8 mouse cellular contexts compared by ENCODE assay signal in genomic region chr3:32736244-32737171, GRCm38 (mm10). TPM values are rescaled to one million over a fixed set of nuclear protein-coding genes. Genes with fewer than 3 reads are reported as not detected.
A peak's percentile ranks its signal among the peaks of the same experiment; 100 is the strongest.
DNase-seq lines count a peak whose midpoint lies in the region; ATAC-seq and TF ChIP-seq lines count a peak whose summit lies in the region.

TSS of gene Ndufb5 (plus strand) at chr3:32736990.

- intact Hi-C loops in heart, postnatal 10 days (cut with DNase I): loop anchor here (2.0 kb wide), 1 partner anchor 82 kb away; no protein-coding TSS in a partner anchor

- H3K9ac ChIP-seq in ES-Bruce4 (ENCODE audit: low read depth, poor library complexity, severe bottlenecking): peak within 1 kb of the TSS; percentile 75
- H3K9ac ChIP-seq in forebrain, embryonic 13.5 days: peak within 1 kb of the TSS; percentile 81
- H3K9ac ChIP-seq in liver, postnatal 0 days (replicated peaks): peak within 1 kb of the TSS; percentile 83
- H3K9ac ChIP-seq in neural tube, embryonic 14.5 days (replicated peaks; ENCODE audit: low read depth, low read length): peak within 1 kb of the TSS; percentile 77

- no peaks in the 10 kb centered on the region for H3K27me3 ChIP-seq in ES-Bruce4 (ENCODE audit: control insufficient read depth, insufficient read depth, low read length, poor library complexity, severe bottlenecking)
- no peaks in the 10 kb centered on the region for H3K27me3 ChIP-seq in forebrain, embryonic 13.5 days
- H3K27me3 ChIP-seq in liver, postnatal 0 days (ENCODE audit: insufficient read depth, low read length): no peaks in the 10 kb centered on the region
- no peaks in the 10 kb centered on the region for H3K27me3 ChIP-seq in neural tube, embryonic 14.5 days (ENCODE audit: control insufficient read depth, insufficient read depth, low read length)

- peaks cover 12% of the 10 kb centered on the region for H3K36me3 ChIP-seq in ES-Bruce4 (ENCODE audit: control insufficient read depth, insufficient read depth, low read length, poor library complexity, severe bottlenecking)
- peaks cover 19% of the 10 kb centered on the region for H3K36me3 ChIP-seq in forebrain, embryonic 13.5 days (ENCODE audit: poor library complexity, severe bottlenecking)
- peaks cover 13% of the 10 kb centered on the region for H3K36me3 ChIP-seq in liver, postnatal 0 days (replicated peaks; ENCODE audit: insufficient read depth, low read length)
- H3K36me3 ChIP-seq in neural tube, embryonic 14.5 days (ENCODE audit: control insufficient read depth, insufficient read depth, low read length): peaks cover 14% of the 10 kb centered on the region

- peak; percentile 99 for DNase-seq in heart, postnatal 10 days
- DNase-seq in large intestine, adult 2 months (ENCODE audit: low read depth, low spot score): peak; percentile 97
- DNase-seq in liver, postnatal 0 days: peak; percentile 97
- DNase-seq in testis, postnatal 10 days (ENCODE audit: low spot score): peak; percentile 93

- H3K4me3 ChIP-seq in ES-Bruce4 (ENCODE audit: low read depth, low read length): peak within 1 kb of the TSS; percentile 97
- H3K4me3 ChIP-seq in forebrain, embryonic 13.5 days: peak within 1 kb of the TSS; percentile 96
- H3K4me3 ChIP-seq in liver, postnatal 0 days (ENCODE audit: low read depth, low read length): peak within 1 kb of the TSS; percentile 89
- peak within 1 kb of the TSS; percentile 73 for H3K4me3 ChIP-seq in neural tube, embryonic 14.5 days (ENCODE audit: low read depth, low read length)

- H3K9me3 ChIP-seq in ES-Bruce4 (replicated peaks; ENCODE audit: control insufficient read depth, insufficient read depth, low read length, poor library complexity, severe bottlenecking): no peaks in the 10 kb centered on the region
- H3K9me3 ChIP-seq in forebrain, embryonic 13.5 days (replicated peaks): no peaks in the 10 kb centered on the region
- no peaks in the 10 kb centered on the region for H3K9me3 ChIP-seq in liver, postnatal 0 days (ENCODE audit: low read length)
- H3K9me3 ChIP-seq in neural tube, embryonic 14.5 days (ENCODE audit: control insufficient read depth, low read length): no peaks in the 10 kb centered on the region

- TF ChIP-seq CTCF in ES-Bruce4 (IDR thresholded peaks at IDR 0.05; ENCODE audit: low read depth, low read length): no peak
- 0 out of 2 replicates have a peak, but pooled peaks have one; percentile 0 for TF ChIP-seq CTCF in liver, postnatal 0 days (IDR thresholded peaks at IDR 0.05; ENCODE audit: low read depth)

- TF ChIP-seq EP300 in ES-Bruce4 (IDR thresholded peaks at IDR 0.05; ENCODE audit: insufficient read depth, low read depth, low read length): peak; percentile 71
- peak; percentile 63; the same call in 1 of the 2 replicates for TF ChIP-seq EP300 in liver, postnatal 0 days (IDR thresholded peaks at IDR 0.05; ENCODE audit: low read depth)

- peak within 1 kb of the TSS; percentile 85 for H3K4me2 ChIP-seq in forebrain, embryonic 13.5 days
- peak within 1 kb of the TSS; percentile 97 for H3K4me2 ChIP-seq in liver, postnatal 0 days (ENCODE audit: low read depth, low read length)
- peak within 1 kb of the TSS; percentile 84 for H3K4me2 ChIP-seq in neural tube, embryonic 14.5 days (ENCODE audit: low read depth, low read length)

- ATAC-seq in cerebellum, adult (ENCODE audit: insufficient number of reproducible peaks, low FRiP score, low TSS enrichment): peak; percentile 93
- peak; percentile 98 for ATAC-seq in forebrain, embryonic 13.5 days
- peak; percentile 97 for ATAC-seq in liver, postnatal 0 days
- peak; percentile 98 for ATAC-seq in neural tube, embryonic 14.5 days (ENCODE audit: low read depth)

- TF ChIP-seq POLR2A in ES-Bruce4 (IDR thresholded peaks at IDR 0.05; ENCODE audit: insufficient read depth, low read length): peak; percentile 8

- H3K4me1 ChIP-seq in ES-Bruce4 (ENCODE audit: control insufficient read depth, insufficient read depth, low read length): no peaks in the 10 kb centered on the region
- peaks cover 29% of the 10 kb centered on the region for H3K4me1 ChIP-seq in forebrain, embryonic 13.5 days
- H3K4me1 ChIP-seq in liver, postnatal 0 days (ENCODE audit: insufficient read depth): peaks cover 21% of the 10 kb centered on the region
- H3K4me1 ChIP-seq in neural tube, embryonic 14.5 days (ENCODE audit: control insufficient read depth, insufficient read depth, low read length): peaks cover 9% of the 10 kb centered on the region

- WGBS in forebrain, embryonic 13.5 days: under 1% methylated on average over 62 of the region's 62 CpGs
- under 1% methylated on average over 62 of the region's 62 CpGs for WGBS in large intestine, adult 2 months
- under 1% methylated on average over 62 of the region's 62 CpGs for WGBS in liver, postnatal 0 days (ENCODE audit: insufficient replicate concordance)
- WGBS in neural tube, embryonic 14.5 days: under 1% methylated on average over 62 of the region's 62 CpGs

- peak within 1 kb of the TSS; percentile 30 for H3K27ac ChIP-seq in ES-Bruce4 (ENCODE audit: insufficient read depth, low read length)
- H3K27ac ChIP-seq in forebrain, embryonic 13.5 days: peak within 1 kb of the TSS; percentile 85
- H3K27ac ChIP-seq in liver, postnatal 0 days (ENCODE audit: low read depth): peak within 1 kb of the TSS; percentile 84
- peak within 1 kb of the TSS; percentile 82 for H3K27ac ChIP-seq in neural tube, embryonic 14.5 days (ENCODE audit: low read depth, low read length)

RNA-seq across cellular contexts. Expression of gene Ndufb5, which starts in this region (rescaled TPM):
- polyA plus RNA-seq in ES-Bruce4 (2011; ENCODE audit: insufficient read depth, insufficient read length, low read depth, missing spikeins): 166 TPM in 2 replicates
- 330 and 338 TPM in 2 replicates for polyA plus RNA-seq in forebrain, embryonic 13.5 days (2015; fragmentation: Nextera tagmentation; extraction: Ambion mirVana)
- total RNA-seq in heart, postnatal 10 days (2021): 100 to 1,000 TPM; 747 to 748 TPM
- polyA plus RNA-seq in large intestine, adult 2 months (2012; rRNA removed): 244 and 252 TPM in 2 replicates
- polyA plus RNA-seq in liver, postnatal 0 days (2015; fragmentation: Nextera tagmentation; extraction: Ambion mirVana): 235 and 240 TPM in 2 replicates
- polyA plus RNA-seq in neural tube, embryonic 14.5 days (2014; fragmentation: Nextera tagmentation; extraction: Ambion mirVana): 336 and 357 TPM in 2 replicates

Comparison
In these comparisons a context has a peak if more than half of its experiments do, and no peak if none do; other contexts are left out.
1. Peak in every context shown above with its lines: DNase-seq, ATAC-seq, H3K4me3 ChIP-seq and H3K27ac ChIP-seq.
2. H3K27ac ChIP-seq: peak in every context shown above with its lines; median percentile 85 in forebrain, embryonic 13.5 days; 84 in liver, postnatal 0 days; 82 in neural tube, embryonic 14.5 days; 30 in ES-Bruce4.